Mouse (Mus musculus) gastrocnemius, postnatal 10 days (tissue): ENCODE data around the gene Rab11fip4. TPM values are rescaled to one million over a fixed set of nuclear protein-coding genes. Genes with fewer than 3 reads are reported as not detected.
"Not testable (repeated sequence)": the region's sequence is repeated elsewhere in the genome, so short reads cannot be mapped to it uniquely, and the experiment has no call there.

Experiments
- DNase-seq: peaks from one replicate; pipeline ENCODE4 v3.0.0; 2021; ENCODE audit warnings: mixed read lengths
- total RNA-seq, 2 experiments: library from RNA; stranded (reverse); gene quantifications; 2 replicates each; pipeline ENCODE4 v1.2.3; 2021

Gene Rab11fip4
- total RNA-seq, 2 experiments from 2014 or later = 0.80 to 1.6 TPM

DNA sequence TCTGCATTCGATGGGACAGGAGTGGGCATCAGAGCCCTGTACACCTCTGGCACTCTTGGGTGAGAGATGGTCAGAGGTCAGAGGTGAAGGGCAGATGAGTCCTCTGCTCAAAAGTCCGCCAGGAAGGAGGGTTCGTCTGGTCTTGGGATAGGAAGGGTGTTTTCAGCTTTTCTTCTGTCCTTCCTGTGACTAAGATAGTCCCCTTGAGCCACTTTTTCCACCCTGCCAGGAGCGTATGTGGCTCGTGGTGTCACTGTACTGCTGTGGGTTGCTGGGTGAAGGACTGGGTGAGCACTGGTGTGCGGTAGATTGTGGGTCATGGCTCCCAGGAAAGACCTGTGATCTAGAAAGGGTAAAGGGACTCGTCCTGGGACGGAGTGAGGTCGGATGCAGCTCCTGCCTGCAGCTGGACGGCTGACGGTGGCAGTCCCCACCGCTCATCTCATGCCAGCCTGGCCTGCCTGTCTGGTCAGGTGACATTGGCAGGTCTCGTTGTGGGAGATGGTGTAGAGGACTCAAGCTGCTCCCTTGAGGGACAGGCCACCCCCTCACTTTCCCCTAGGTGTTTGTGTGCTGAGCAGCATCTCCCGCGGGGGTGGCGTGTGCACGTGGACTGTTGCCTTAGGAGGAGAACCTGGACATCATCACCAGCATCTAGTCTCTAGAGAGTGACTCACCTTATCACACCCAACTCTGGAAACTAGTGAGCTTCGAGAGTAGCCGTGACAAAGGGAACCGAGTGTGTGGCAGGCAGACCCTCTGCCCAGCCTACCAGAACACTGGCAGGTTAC lies 87.5 kb downstream of the Rab11fip4 start:
- no peak for DNase-seq

DNA sequence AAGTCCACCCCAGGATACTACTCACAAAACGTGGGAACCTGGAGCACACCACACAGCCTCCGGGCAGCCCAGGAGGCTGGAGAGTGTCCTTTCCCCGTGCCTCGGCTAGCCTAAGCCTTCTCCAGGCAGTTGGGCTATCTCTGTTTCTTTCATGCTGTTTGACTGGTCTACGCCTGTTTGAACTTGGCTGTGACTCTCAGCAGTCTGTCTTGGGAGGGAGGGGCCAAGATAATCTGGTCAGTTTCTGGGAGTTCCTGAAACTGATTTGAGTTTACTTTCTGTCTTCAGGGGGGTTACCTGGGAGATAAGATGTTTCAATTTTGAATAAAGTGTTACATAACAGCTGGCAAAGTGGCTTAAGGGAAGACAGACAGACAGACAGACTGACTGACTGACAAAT lies 88.9 kb downstream of the Rab11fip4 start:
- no peak for DNase-seq

DNA sequence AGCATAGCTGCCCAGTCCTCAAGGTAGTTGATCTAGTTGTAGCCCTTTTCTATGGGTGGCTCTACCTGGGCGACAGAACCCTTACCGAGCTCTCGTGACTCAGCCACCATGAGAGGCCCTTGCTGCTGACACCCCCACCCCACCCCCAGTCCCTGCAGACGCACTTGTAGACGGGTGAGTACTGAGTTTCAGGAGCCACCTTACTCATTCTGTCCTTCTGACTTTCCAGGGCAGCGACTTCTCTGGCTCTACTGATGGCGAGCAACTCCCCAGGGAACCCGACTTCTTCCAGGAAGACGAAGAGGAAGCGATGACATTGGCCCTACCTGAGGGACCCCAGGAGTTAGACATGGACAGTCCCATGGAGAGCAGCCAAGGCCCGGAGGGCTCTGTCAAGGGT lies 89.5 kb downstream of the Rab11fip4 start:
- no peak for DNase-seq

DNA sequence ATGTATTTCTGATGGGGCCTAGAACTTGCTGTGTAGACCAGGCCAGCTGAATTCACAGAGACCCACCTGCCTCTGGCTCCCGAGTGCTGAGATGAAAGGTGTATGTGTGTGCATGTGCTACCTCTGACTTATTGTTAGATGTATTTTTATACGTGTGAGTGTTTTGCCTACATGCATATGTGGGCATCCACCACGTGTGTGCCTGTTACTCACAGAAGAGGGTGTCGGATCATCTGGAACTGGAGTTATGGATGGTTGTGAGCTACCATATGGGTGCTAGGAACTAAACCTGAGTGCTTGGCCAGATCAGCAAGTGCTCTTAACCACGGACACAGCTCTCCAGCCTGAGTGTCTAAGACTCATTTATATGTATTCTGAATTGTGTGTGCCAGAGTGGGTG lies 90.2 kb downstream of the Rab11fip4 start:
- no peak for DNase-seq

GRCm38 (mm10) chr11:79681798-79682197 lies 90.8 kb downstream of the Rab11fip4 start:
- no peak for DNase-seq

GRCm38 (mm10) chr11:79685109-79685508 lies 94.1 kb downstream of the Rab11fip4 start:
- no peak for DNase-seq

DNA sequence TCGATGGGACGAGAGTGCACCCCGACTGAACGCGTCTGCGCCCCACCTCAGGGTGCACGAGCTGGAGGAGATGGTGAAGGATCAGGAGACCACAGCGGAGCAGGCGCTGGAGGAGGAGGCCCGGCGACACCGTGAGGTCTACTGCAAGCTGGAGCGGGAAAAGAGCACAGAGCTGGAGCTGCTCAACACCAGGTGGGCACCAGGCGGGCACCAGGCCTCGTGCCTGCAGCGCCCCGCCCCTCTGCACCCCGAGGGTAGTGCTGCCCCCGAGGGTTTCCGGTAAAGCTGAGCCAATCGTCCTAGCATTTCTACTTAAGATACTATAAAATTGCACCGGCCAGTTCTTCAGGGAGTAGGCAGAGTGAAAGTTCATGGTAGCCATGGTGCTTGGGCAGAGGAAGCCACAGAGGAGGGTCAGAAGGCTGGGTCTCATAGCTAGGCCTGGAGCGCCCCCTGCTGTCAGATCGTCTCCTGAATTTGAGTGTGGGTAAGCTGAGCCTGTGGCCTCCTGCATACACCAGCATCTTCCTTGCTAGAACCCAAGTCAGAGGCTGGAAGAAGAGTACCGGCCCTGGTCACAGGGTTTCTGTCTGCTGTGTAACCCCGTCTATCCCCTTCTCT lies 95.6 kb downstream of the Rab11fip4 start:
- DNase-seq = peak; percentile 97

DNA sequence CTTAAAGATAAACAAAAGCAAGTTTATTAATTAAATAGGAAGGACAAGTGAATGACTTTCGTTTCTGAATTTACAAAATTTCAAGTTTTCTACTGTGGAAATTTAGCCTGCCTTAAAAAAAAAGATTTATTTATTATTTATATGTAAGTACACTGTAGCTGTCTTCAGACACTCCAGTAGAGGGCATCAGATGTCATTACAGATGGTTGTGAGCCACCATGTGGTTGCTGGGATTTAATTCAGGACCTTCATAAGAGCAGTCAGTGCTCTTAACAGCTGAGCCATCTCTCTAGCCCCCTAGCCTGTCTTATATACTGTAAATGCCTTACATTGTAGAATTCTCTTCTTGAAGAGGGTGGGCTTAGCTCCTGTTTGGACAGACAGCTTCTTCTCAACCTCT lies 98.9 kb downstream of the Rab11fip4 start:
- no peak for DNase-seq

GRCm38 (mm10) chr11:79691513-79691912 lies 100.5 kb downstream of the Rab11fip4 start:
- no peak for DNase-seq

- no peak for DNase-seq
Observed at GRCm38 (mm10) chr11:79696390-79697307, 105.6 kb downstream of the Rab11fip4 start.

DNA sequence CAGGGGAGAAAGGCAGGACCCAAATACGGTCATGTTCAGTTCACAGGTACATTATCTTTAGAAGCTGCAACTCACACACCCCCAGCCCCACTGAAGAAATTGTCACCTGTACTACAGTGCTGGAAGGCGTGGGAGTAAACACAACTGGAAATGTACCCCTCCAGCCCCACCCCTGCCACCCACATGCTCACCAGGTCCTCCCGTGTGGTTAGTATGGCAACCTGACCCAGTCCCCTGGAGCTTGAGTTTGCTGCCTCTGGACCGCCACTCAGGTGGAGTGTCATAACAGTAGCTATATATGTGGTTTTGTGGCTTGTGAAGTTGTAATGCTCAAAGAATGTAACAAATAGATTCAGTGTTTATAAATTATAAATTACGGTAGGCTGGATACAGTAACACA lies 107.1 kb downstream of the Rab11fip4 start:
- no peak for DNase-seq

GRCm38 (mm10) chr11:79698542-79698941 lies 107.5 kb downstream of the Rab11fip4 start:
- DNase-seq = not testable (repeated sequence)

GRCm38 (mm10) chr11:79701466-79701865 lies 110.5 kb downstream of the Rab11fip4 start:
- no peak for DNase-seq

DNA sequence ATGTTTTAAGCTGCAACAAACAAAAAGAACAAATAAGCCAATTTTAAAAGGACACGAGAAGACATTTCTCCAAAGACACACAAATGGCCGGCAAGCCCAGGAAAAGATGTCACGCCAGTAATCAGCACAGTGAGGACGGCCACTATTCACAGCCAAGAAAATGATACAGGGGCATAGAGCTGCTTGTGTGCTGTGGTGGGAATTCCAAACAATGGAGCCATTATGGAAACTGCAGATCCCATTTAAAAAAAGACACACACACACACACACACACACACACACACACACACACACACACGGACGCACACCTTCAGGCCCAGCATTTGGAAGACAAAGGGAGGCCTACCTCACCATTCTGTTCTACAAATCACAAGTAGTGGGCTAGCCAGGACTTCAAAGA lies 111.1 kb downstream of the Rab11fip4 start:
- no peak for DNase-seq

GRCm38 (mm10) chr11:79703452-79703851 lies 112.4 kb downstream of the Rab11fip4 start:
- no peak for DNase-seq

GRCm38 (mm10) chr11:79703885-79704291 lies 112.9 kb downstream of the Rab11fip4 start:
- DNase-seq = no peak

GRCm38 (mm10) chr11:79704318-79705150 lies 113.5 kb downstream of the Rab11fip4 start:
- peak; percentile 99 for DNase-seq

- no peak for DNase-seq
Observed at GRCm38 (mm10) chr11:79707084-79707483, 116.1 kb downstream of the Rab11fip4 start.

DNA sequence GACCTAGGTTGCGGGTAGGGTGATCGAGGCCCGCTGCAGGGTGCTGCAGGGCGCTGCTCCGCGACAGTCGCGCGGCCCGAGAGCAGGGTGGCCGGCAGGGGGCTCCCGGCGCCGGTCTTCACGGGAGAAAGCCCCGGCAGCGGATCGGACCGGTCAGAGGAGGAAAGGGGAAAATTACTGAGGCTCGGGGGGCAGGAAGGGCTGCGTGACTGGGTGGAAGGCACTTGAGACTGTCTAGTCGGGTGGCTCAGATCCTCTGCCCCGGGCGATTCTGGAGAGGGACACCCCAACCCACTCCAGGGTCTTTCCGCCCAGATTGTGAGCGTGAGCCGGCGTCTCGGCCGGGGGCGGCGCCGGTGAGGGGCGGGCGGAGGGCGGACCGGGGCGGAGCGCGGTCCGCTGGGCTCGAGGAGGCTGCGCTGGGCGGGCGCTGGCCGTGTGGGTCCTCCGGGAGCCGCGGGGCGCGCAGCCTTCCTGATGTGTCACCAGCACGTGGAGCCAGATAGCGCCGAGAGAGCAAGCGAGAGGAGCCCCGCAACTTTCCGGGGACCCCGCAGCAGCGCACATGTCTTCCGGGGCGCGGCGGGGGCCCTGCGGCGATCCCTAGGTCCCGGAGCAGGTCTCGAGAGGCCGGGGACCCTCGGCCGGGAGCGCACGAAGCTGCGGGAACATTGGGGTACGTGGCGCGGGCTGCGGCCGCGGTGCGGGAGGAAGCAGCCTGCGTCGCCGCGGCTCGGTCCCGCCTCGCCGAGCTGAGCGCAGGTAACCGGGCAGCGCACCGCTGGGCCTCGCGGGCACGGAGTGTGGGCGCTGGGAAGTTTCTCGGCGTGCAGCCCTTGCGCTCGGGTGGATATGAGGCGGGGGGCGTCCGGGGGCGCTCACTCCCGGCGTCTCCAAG lies 120.1 kb downstream of the Rab11fip4 start:
- peak; percentile 94 for DNase-seq

DNA sequence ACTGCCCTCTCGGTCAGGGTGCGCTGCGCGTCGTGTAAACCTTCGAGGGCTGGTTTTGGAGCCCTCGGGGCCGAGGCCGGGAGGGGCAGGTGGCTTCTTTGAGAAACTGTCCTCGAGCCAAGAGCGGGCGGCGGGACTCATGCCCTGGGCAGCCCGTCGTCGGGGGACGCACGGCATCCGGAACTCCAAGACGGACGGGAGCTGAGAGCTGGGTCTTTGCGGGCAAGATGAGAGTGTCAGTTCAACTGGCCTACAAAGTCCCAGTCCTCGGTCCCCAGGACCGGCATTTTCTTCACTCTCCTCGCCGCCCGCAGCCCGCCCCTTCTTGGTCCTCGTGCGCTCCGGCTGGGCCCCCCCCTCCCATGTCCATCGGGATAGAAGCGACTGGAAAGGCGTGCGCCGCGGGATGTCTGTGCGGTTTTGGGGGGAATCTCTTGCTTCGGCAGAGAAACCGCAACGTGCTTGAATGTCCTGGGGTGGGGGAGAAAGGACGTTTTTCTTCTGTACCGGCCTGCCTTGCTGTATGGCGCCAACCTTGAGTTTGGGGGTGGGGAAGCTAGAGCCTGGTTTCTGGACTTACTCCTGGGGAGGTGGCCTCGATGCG lies 120.9 kb downstream of the Rab11fip4 start:
- peak; percentile 65 for DNase-seq
